Mouse (Mus musculus) lung, postnatal 0 days (tissue): ENCODE data around the gene Larp1b. TPM values are rescaled to one million over a fixed set of nuclear protein-coding genes. Genes with fewer than 3 reads are reported as not detected.
A peak's percentile ranks its signal among the peaks of the same experiment; 100 is the strongest.

ENCODE experiments used
- ATAC-seq: fragments of 200-750 bp; cut with Nextera tagmentation; 2 replicates; pipeline ENCODE4 v1.8.0; 2017; ENCODE audit warnings: moderate library complexity
- DNase-seq: peaks from one replicate; pipeline ENCODE4 v3.0.0-alpha.2; 2016; ENCODE audit warnings: low spot score
- H3K27ac ChIP-seq: fragments of 300-500 bp; sonication (generic); 2 replicates; pipeline ENCODE4 v1.5.1; 2014; ENCODE audit warnings: antibody characterized with exemption, mild to moderate bottlenecking, low read length, mixed read lengths
- H3K27me3 ChIP-seq: fragments of 300-500 bp; sonication (generic); replicated peaks from 2 replicates; pipeline ENCODE4 v1.6.1; 2014; ENCODE audit warnings: low read length, mixed read lengths; ENCODE audit not compliant: insufficient read depth
- H3K36me3 ChIP-seq: fragments of 300-500 bp; sonication (generic); 2 replicates; pipeline ENCODE4 v1.6.1; 2014; ENCODE audit warnings: low read length, mixed read lengths; ENCODE audit not compliant: insufficient read depth
- H3K4me1 ChIP-seq: fragments of 300-500 bp; sonication (generic); 2 replicates; pipeline ENCODE4 v1.6.1; 2014; ENCODE audit warnings: antibody characterized with exemption, low read depth, low read length, mixed read lengths; ENCODE audit not compliant: insufficient read depth
- H3K4me2 ChIP-seq: fragments of 300-500 bp; sonication (generic); replicated peaks from 2 replicates; pipeline ENCODE4 v1.6.1; 2014; ENCODE audit warnings: low read depth, mild to moderate bottlenecking, low read length, moderate library complexity, mixed read lengths
- H3K4me3 ChIP-seq: fragments of 300-500 bp; sonication (generic); 2 replicates; pipeline ENCODE4 v1.5.1; 2014; ENCODE audit warnings: low read depth, low read length
- H3K9ac ChIP-seq: fragments of 300-500 bp; sonication (generic); replicated peaks from 2 replicates; pipeline ENCODE4 v1.6.1; 2014; ENCODE audit warnings: low read depth, mild to moderate bottlenecking
- H3K9me3 ChIP-seq: fragments of 300-500 bp; sonication (generic); 2 replicates; pipeline ENCODE4 v1.6.1; 2016; ENCODE audit warnings: low read length, mixed read lengths
- CTCF ChIP-seq: IDR thresholded peaks from 2 replicates; pipeline ENCODE4 v1.5.1; 2016; ENCODE audit warnings: antibody characterized with exemption, mild to moderate bottlenecking
- EP300 ChIP-seq: IDR thresholded peaks from 2 replicates; pipeline ENCODE4 v1.6.1; 2016; ENCODE audit warnings: antibody characterized with exemption, mild to moderate bottlenecking, control low read depth
- WGBS: fragments of 180-500 bp; shearing (Covaris S2); extraction: QIAGEN DNeasy Blood & Tissue Kit; methylation state at CpG from one replicate; pipeline ENCODE4 v1.1.7; 2014; 5-methylcytosine and 5-hydroxymethylcytosine counted together
- polyA plus RNA-seq: library from polyadenylated mRNA; unstranded; fragments of >200 nt; fragmentation: Nextera tagmentation; extraction: Ambion mirVana; gene quantifications from 2 replicates; pipeline ENCODE4 v1.2.1, GENCODE M21; 2015

The Larp1b gene
- polyA plus RNA-seq, 1 experiment from 2014 or later, result 7.2 TPM

DNA sequence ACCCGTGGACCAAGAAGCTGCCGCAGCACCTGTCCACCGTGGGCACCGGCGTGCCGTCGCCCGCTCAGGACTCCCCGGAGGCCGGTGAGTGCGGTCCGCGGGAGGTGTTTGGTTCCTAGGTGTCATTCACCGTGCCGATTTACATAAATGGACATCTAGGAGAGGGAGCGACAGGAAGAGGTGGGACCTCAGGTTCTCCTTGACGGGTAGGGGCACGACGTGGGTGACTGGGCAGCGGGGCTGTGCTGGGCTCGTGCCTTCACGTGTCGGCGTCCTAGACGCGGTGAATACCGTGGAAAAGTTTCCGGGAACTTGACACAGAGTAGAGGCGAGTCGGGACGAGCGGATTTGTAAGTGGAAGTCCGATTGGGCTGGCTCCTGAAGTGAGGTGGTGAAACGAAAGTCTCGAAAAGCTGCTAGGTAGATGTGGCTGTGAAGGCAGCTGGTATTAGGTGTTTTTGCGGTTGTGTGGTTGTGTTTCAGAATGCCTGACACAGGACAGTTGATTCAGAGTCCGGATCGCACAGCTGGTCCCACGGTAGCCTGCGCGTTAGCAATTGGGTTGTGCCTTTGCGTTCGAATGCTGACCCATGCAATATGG is 1.1 kb downstream of the Larp1b start:
- Histone ChIP-seq H3K4me3 (peak overlapping the region; percentile 82), H3K4me2 (peak overlapping the region; percentile 98), H3K9ac (peak overlapping the region; percentile 65), H3K27ac (peak overlapping the region; percentile 94), H3K4me1 (no peaks in the 10 kb centered on the region), H3K36me3 (no peaks in the 10 kb centered on the region), H3K27me3 (no peaks in the 10 kb centered on the region), H3K9me3 (no peaks in the 10 kb centered on the region)
- TF ChIP-seq EP300 (no peak), CTCF (no peak)
- peak; percentile 67 for DNase-seq
- under 1% methylated on average over 42 of the region's 43 CpGs for WGBS
- peak; percentile 3; the same call in 1 of the 2 replicates for ATAC-seq

DNA sequence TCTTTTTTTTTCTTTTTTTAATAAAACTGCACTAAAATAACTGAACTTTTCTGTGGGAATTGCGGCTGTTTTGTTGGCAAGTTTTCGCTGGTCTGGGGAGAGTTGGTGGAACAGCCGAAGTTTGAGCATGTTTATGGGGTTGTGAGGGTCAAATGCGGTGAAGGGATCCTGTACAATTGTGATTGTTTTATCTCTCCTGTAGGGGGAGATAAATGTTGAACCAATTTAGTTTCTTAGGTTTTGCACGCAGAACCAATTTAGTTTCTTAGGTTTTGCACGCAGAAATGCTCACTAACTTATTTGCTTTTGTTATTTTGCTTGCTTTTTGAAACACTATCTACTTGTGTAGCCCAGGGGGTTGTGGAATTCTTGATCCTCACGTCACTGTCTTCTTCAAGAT is 1.7 kb downstream of the Larp1b start:
- Histone ChIP-seq H3K9ac (no peak overlapping the region), H3K9me3 (no peaks in the 10 kb centered on the region), H3K27me3 (no peaks in the 10 kb centered on the region), H3K4me2 (peak overlapping the region; percentile 98), H3K4me1 (no peaks in the 10 kb centered on the region), H3K36me3 (no peaks in the 10 kb centered on the region), H3K4me3 (peak overlapping the region; percentile 82), H3K27ac (no peak overlapping the region)
- no peak for TF ChIP-seq EP300
- peak; percentile 54 for TF ChIP-seq CTCF
- 9% methylated on average over 7 of the region's 7 CpGs for WGBS
- DNase-seq (peak; percentile 55), ATAC-seq (no peak)

DNA sequence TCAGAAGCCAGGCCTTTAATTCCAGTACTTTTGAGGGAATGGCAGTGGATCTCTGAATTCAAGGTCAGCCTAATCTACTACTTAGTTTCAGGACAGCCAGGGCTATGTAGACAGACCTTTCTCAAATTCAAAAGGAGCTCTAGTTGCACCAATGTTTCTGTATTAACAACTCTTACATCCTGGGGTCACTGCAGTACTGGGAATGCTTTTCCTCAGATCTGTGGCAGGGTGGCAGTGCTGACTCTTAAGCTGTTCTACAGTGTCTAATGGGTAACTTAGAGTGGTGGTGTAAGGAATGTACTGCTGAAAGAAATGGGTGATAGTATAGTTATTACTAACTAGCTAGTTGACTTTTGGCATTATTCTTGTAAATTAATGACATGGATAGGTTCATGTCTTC is 3.0 kb downstream of the Larp1b start:
- no peak for TF ChIP-seq EP300
- no peak for TF ChIP-seq CTCF
- Histone ChIP-seq H3K4me1 (no peaks in the 10 kb centered on the region), H3K9ac (no peak overlapping the region), H3K9me3 (no peaks in the 10 kb centered on the region), H3K27ac (no peak overlapping the region), H3K36me3 (no peaks in the 10 kb centered on the region), H3K4me2 (no peak overlapping the region), H3K27me3 (no peaks in the 10 kb centered on the region), H3K4me3 (no peak overlapping the region)
- DNase-seq (no peak), ATAC-seq (no peak)

DNA sequence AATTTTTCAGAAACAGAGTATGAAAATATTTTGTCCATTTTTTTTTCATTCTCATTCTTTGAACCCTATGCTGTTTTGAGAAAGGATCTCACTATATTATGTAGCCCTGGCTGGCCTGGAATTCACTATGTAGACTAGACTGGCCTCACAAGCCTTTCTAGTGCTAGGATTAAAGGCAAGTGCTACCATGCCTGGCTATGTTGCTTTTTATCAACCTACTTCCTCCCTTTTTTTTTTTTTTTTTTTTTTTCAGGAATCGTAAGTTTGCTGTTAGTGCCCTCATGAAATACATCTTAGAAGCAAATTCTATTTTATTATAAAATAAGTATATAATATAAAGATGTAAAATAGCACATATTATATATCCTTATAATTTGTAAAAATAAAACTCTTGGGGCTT is 5.2 kb downstream of the Larp1b start:
- no peak for ATAC-seq
- Histone ChIP-seq H3K4me1 (no peaks in the 10 kb centered on the region), H3K36me3 (no peaks in the 10 kb centered on the region), H3K9me3 (no peaks in the 10 kb centered on the region), H3K9ac (no peak overlapping the region), H3K27ac (no peak overlapping the region), H3K4me3 (no peak overlapping the region), H3K27me3 (no peaks in the 10 kb centered on the region), H3K4me2 (no peak overlapping the region)
- TF ChIP-seq CTCF (no peak), EP300 (no peak)
- DNase-seq, result no peak
- 92% methylated on average over 1 of the region's 1 CpGs for WGBS

DNA sequence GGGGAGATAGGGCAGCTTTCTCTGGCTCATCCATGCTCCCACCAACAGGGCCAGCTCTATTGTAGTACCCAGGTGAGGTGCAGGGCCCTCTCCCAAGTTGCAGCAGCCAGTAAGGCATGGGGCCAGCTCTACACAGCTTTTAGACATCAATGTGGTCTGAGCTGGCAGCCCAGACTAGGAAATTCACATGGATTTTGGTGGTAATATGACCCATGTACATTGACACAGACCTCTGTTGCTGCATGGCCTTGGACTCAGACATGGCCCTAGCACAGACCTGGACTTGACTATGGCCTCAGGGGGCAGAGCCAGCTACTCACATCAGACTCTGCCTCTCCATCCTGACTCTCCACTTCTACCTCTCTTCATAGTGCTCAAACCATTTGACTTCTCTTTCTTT is 9.2 kb downstream of the Larp1b start:
- Histone ChIP-seq H3K9me3 (no peaks in the 10 kb centered on the region), H3K4me3 (no peak overlapping the region), H3K4me2 (no peak overlapping the region), H3K9ac (no peak overlapping the region), H3K27ac (no peak overlapping the region), H3K4me1 (no peaks in the 10 kb centered on the region), H3K36me3 (no peaks in the 10 kb centered on the region), H3K27me3 (no peaks in the 10 kb centered on the region)
- no peak for DNase-seq
- no peak for ATAC-seq
- TF ChIP-seq EP300, result no peak
- TF ChIP-seq CTCF, result no peak

DNA sequence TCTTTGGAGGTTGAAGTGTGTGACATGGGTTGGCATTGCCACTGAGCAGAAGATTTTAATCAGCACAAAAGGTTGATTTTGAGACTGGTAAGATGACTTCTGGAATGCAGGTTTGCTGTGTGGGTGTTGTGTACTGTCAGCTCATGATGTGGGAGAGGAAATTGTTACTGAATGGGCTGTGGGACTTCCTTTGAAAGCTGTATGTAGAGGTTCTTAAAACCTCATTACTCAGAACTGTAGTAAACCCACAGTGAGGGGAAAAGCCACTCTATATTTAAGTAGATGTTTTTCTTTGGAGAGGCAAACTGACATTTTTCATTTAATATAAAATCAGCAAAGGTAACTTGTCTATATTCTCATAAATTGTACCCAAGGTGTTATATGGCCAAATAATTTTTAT is 31.1 kb downstream of the Larp1b start:
- H3K27ac ChIP-seq, result no peak overlapping the region
- H3K4me1 ChIP-seq, result no peaks in the 10 kb centered on the region
- TF ChIP-seq CTCF (no peak), EP300 (no peak)
- H3K9me3 ChIP-seq, result no peaks in the 10 kb centered on the region
- ATAC-seq, result no peak
- H3K4me2 ChIP-seq, result no peak overlapping the region
- no peaks in the 10 kb centered on the region for H3K36me3 ChIP-seq
- H3K9ac ChIP-seq, result no peak overlapping the region
- H3K4me3 ChIP-seq, result no peak overlapping the region
- no peaks in the 10 kb centered on the region for H3K27me3 ChIP-seq
- no peak for DNase-seq

DNA sequence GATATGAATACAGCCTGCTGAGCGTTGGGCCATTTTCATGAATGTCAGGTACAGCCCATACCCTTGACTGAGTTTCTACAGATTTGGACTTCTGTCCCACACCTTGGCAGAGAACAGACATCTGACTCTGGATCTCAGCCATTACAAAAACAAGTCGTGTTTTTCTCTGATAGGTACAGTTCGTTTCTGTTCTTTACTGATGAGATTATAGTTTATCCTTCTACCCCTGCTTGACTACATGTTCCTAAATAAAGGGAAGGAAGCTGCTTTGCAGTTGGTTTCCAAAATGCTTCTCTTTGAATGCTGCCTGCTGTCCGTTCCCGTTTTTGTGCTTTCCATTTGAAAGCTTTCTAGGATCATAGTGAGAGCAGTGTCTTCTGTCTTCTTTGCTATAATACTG is 37.9 kb downstream of the Larp1b start:
- WGBS, result 78% methylated on average over 5 of the region's 5 CpGs
- DNase-seq, result no peak
- Histone ChIP-seq H3K4me1 (no peaks in the 10 kb centered on the region), H3K4me3 (no peak overlapping the region), H3K36me3 (no peaks in the 10 kb centered on the region), H3K9me3 (no peaks in the 10 kb centered on the region), H3K9ac (no peak overlapping the region), H3K27ac (no peak overlapping the region), H3K27me3 (no peaks in the 10 kb centered on the region), H3K4me2 (no peak overlapping the region)
- TF ChIP-seq EP300 (no peak), CTCF (no peak)
- no peak for ATAC-seq
